Mouse (Mus musculus) embryo, embryonic 10 days (tissue): ENCODE measurements around the gene Fbxl8.

Source experiments
- DNase-seq: peaks from one replicate; pipeline ENCODE4 v3.0.0-alpha.2; 2015; ENCODE audit warnings: low spot score

Fbxl8 gene

DNA sequence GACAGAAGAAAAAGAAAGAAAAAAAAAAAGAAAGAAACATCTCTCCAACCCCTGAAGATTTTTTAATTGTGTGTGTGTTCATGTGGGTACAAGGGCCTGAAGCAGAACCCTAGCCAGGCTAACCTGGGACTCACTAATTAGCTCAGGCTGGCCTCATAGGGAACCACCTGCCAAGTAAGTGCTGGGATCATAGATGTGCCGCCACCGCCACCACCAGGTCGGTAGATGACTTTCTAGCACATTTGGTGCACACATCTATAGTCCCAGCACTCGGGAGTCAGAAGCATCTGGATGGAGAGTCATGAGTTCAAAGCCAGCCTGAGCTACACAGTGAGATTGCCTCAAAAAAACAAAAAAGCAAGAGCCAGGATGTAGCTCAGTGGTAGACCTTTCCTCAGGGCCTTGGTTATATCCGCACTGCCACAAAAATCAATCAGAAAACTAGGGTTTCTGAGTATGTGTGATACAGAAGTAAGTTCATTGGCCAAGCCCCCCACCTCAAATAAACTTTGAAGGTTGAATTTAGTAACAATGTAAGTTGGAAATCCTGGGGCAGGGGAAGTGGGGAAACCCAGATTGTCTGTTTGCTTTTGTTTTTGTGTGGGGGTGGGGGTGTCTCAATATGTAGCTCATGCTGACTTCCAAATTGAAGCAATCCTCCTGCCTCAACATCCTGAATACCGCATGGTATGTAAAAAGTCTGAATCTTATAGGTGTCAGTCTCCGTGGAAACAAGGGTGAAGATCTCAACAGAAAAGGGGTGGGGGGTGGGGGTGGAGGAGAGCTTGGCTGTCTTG lies 6.9 kb upstream of the Fbxl8 start:
- DNase-seq = peak; percentile 3

DNA sequence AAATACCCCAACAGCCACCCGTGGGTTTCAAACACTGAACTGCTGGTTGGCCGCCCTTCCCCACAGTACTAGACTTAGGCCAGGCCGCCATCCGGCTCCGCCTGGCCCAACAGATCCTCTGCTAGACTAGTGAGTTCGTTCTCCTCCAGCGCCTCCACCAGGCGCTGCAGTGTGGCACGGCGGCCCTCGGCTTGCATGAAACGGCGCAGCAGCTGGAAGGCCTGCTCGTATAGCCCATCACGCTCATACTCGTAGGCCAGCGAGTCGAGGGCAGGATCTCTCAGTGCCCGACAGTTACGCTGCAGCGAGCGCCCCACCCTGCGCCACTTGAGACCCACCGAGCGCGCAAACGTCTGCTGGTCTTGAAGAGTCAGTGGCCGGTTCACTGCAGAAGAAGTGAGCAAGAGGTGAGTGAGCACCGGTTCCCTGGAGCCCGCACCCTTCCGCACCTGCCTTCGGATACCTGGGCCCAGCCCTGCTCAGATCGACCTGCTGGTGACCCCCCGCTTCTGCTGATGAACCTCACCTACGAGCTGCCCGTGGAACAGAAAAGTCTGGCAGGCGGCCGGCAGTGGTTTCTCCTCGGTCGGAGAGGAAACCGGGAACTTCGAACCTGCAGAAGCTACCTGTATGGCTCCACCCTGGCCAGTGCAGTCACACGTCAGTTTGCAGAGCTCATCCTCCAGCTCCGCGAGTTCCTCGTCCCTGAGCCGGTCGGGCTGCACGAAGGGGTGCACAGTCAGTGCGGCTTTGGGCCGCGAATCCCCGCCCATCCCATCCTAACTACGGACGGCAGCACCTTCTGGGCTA lies 5.3 kb upstream of the Fbxl8 start:
- DNase-seq = peak; percentile 70

DNA sequence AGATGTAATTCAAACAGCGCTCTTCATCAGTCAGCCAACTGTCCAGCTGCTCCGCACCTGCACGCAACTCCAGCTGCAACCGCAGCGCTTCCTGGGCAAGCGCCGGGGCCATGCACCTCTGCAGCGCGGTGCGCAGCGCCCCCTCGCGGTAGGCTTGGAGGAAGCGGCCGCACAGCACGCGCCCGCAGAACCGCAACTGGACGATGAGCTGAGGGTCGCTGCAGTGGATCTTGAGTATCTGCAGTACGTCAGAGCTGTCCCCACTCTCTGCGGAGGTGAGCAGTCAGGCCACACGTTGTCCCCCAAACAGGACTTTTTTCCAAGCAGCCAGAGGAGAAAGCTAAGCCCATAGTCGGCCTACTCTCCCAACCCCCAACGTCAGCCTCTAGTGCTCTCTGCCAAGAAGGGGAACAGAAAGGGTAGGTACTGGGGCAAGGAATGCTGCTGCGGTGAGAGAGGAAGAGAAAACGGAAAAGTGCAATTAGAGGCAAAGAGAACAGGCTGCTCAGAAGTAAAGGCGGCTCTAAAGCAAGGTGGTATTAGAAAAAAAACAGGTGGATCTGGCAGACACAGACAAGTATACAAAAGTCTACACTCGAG lies 4.6 kb upstream of the Fbxl8 start:
- peak; percentile 91 for DNase-seq

DNA sequence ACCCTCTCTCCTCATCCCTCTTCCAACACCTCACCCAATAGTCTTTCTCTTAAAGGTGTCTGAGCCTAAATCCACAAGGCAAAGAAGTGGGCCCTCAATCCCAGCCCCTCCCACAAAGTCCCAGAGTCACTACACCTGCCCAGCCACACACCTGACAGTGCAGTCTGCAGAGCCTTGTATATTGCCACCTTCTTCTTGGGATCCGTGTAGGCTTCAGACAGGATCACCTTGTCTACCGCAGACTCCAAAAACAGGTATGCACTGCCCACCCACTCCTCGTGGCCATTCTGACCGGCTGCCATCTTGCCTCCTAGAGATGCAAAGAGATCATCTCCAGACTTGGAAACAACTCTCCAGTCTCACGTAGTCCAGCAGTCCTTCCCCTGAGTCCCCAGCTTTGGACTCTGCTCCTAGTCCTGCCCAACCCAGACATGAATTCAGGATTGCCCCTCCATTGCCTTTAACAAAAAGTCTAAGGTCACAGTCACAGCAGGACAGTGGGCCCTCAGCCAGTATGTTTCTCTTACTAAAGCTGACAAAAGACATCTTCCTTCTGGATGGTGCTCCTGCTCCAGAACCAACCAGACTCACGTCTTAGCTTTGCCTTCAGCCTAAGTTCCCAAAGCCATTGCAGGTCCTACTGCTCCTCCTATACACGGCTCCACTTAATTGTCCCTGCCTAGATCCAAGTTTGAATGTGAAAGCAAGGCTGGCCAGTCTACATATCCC lies 3.9 kb upstream of the Fbxl8 start:
- no peak for DNase-seq

DNA sequence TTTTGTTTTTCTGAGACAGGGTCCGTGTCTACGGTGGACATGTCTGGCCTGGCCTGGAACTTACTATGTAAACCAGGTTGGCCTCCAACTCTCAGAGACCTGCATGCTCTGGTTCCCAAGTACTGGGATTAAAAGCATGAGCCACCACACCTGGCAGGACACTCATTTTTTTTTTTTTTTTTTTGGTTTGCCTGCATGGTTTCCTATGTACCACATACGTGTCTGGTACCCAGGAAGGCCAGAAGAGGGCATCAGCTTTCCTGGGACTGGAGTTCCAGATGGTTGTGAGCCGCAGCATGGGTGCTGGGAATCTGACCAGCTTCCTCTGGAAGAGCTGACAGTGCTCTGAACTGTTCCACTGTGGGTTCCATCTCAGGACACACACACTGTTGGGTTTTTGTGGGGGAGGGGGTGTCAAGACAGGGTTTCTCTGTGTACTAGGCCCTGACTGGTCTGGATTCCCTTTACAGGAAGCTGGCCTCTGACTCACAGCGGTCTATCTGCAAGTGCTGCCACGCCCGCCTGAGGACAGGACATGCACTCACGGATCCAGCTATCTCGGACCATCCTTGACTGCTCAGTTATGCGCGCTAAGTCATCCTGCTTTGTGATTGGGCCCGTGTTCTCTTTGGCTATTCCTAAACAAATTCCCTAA lies 3.0 kb upstream of the Fbxl8 start:
- DNase-seq = no peak

DNA sequence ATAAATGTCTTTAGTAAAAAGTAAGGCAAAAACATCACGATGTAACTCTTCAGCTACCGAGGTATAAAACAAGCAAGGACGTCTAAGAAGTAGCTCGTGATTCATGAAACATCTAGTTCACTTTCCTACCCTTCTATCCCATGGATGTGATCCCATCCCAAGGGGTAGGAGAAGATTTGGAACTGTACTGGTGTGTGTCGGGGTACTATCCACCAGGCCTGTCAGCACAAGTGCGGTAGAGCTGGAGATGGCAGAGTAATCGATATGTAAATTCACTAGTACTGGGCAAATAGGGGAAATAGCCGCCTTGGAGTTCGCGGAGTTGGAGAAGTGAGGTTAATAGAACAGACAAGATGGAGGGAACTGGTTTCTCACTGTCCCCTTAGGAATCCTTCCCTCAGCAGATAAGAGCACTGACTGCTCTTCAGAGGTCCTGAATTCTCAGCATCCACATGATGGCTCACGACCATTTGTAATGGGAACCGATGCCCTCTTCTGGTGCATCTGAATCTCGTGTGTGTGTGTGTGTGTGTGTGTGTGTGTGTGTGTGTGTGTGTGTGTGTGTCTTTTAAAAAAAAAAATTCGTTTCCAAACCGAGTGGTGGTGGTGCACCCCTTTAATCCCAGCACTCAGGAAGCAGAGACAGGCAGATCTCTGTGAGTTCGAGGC lies 1.1 kb upstream of the Fbxl8 start:
- no peak for DNase-seq

DNA sequence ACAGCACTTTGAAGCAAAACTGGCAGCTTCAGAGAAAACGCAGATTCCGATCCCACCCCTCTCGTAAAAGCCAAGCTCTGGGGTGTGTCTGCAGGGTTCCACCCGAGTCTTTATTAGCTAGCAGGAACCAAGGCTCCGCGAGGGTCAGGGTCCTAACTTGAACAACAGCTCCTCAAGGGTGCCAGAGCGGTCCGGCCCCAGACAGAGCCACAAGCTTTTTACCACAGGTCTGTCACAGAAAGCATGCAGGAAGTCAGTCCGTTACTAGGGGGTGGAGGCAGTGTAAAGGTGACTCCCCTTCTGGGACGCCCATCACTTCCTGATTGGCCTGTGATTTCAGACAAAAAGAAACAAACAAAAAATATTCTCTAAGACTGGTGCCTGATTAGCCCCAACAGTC lies 680 bp downstream of the Fbxl8 start:
- DNase-seq = no peak

DNA sequence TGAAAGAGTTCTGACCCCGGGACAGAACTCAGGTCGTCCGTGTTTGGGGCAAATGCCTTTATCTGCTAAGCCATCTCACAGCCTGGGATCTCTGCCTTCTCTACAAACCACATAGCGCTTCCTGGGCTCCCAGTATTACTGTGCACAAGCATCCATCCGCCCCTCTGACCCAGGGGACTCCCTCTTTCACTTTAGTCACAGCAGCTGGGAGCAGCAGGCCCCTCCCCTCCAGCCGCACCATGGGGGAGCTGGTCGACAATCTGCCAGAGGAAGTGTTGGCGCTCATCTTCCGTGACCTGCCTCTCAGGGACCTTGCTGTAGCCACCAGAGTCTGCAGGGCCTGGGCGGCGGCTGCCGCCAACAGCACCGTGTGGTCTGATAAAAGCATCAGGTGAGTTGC lies 2.3 kb downstream of the Fbxl8 start:
- no peak for DNase-seq

DNA sequence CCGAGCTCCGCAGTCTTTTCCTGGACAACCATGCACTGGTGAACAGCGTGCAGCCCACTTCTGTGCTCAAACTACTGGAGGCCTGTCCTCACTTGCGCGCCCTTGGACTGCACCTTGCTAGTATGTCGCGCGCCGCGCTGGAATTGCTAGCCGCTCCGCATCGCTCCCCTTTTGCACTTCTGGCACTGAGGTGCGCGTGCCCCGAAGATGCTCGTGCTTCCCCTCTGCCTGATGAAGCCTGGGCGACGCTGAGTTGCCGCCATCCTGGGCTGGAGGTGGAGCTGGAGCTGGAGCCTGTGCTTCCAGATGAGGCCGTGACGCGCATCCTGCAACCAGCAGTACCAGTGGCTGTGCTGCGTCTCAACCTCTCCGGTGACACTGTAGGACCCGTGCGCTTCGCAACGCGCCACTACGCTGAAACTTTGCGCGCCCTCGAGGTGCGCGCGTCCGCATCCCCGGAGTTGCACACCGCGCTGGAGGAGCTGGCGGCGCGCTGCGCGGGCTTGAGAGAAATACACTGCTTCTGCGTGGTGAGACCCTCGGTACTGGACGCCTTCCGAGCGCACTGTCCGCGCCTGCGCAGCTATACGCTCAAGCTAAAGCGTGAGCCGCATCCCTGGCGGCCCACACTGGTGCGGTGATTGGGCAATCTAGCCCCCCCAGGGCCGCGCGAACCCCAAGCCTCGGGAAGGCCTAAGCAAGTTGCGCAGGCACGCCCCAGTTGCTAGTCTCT lies 4.1 kb downstream of the Fbxl8 start:
- DNase-seq = peak; percentile 86

DNA sequence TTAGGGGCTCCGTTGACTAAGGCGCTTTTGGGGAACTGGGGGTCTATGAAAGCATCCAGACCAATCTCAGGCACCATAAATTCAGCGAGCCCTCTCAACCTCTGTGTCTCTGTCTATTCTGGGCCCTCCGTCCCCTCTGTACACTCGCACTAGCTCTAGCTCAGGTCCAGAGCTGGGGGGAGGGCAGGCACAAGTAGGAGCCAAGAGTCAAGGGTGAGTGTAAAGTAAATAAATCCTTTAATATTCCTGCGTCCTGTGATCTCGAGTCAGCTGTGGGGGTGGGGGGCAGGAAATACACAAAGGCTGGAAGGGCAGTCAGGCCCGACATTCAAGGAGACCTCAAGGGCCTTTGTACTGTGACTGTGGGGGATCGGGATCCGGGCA lies 4.6 kb downstream of the Fbxl8 start:
- no peak for DNase-seq

DNA sequence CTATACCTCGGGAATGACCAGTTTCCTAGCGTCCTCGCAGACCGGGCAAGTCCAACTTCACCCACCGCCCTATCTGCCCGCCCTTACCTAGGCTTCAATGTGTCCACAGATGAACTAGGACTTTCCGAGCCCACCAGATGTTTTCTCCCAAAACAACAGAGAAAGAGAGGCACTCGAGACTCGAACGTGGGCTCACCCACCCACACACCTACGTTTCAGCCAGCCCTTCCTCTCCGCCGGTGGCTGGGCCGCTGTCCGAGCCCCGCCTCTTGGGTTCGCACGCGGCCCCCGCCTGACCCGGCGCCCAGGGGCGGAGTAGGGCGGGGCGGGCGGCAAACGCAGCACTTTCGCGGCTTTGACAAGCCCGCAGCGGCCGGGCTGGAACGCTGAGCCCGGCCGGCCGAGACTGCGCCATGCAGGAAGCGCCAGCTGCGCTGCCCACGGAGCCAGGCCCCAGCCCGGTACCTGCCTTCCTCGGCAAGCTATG lies 5.1 kb downstream of the Fbxl8 start, which contains the start of gene Hsf4:
Gene Hsf4 (plus strand): TSS at position 341 of the 487 bp plus-strand sequence.
- DNase-seq = no peak

DNA sequence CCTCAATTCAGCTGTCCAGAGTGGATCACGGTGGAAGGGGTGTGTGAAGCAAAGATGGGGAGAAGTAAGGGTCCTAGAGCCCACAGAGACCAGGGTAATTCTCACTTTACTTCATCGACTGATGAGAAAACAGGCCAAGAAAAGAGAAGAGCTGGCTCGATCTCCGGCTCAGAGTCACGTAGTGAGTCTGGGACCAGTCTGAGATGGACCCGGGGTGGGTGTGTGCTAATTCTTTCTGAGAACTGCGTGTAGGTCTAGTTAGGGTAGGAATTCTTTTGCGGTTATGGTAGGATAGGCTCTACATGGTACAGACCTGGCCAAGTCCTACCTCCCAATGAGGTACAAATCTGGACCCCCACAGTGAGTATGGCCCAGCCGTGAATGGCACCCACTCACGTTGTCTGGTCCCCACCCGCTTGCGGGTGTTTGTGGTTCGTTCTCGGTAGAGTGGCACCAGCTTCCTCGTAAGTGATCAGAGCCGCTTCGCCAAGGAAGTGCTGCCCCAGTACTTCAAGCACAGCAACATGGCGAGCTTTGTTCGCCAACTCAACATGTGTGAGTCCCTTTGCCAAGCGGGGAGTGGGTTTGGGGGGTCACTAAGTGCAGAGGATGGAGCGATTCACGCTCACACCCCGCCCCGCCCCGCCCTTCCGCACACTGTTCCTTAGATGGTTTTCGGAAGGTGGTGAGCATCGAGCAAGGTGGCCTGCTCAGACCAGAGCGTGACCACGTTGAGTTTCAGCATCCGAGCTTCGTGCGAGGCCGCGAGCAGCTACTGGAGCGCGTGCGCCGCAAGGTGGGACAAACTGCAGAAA lies 5.9 kb downstream of the Fbxl8 start:
- no peak for DNase-seq

DNA sequence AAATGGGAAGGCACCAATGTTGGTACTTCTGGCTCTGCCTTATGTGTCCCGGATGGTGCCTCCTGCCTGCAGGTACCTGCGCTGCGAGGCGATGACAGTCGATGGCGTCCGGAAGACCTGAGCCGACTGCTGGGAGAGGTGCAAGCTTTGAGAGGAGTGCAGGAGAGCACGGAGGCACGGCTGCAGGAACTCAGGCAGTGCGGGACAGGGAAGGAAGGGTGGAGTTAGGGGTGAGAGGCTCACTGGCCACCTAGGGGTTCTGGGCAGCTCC lies 6.4 kb downstream of the Fbxl8 start:
- DNase-seq = no peak

DNA sequence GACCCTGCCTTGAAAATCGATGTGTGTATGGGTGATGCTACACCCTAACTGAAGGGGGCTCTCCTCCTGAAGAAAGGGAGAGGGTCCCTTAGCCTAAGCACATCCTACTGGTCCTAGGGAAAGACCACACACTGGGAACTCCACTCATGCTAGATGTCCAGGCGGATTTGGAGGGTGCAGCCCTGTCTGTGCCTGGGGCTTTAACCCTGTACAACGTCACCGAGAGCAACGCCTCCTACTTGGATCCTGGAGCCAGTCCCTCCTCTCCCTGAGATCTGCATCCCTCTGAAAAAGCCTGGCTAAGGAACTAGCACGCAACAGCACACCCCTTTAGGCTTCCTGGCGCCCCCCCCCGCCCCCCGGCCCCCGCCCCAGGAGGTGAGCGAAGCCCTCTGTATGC lies 10.9 kb downstream of the Fbxl8 start:
- no peak for DNase-seq

DNA sequence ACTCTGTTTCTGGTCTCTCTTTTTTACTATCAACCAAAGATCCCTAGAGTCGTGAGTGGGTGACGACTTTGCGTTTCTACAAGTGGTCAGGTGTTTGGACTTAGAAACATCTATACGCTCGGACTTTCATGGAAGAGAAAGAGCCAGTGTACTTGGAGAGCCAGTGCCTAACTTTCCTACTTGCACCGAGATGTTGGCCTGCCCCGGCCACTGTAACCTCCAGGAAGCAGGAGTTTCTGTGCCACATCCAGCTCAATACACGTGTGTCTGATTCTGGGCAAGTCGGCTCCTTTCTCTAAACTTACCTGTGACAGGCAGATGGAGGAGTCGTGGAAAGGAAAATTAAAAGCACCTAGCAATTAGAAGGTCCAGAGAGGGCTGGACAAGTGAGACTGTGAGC lies 11.4 kb downstream of the Fbxl8 start, which contains the start of gene Nol3:
Gene Nol3 (plus strand): TSS at position 301 of the 400 bp plus-strand sequence.
- DNase-seq = no peak

DNA sequence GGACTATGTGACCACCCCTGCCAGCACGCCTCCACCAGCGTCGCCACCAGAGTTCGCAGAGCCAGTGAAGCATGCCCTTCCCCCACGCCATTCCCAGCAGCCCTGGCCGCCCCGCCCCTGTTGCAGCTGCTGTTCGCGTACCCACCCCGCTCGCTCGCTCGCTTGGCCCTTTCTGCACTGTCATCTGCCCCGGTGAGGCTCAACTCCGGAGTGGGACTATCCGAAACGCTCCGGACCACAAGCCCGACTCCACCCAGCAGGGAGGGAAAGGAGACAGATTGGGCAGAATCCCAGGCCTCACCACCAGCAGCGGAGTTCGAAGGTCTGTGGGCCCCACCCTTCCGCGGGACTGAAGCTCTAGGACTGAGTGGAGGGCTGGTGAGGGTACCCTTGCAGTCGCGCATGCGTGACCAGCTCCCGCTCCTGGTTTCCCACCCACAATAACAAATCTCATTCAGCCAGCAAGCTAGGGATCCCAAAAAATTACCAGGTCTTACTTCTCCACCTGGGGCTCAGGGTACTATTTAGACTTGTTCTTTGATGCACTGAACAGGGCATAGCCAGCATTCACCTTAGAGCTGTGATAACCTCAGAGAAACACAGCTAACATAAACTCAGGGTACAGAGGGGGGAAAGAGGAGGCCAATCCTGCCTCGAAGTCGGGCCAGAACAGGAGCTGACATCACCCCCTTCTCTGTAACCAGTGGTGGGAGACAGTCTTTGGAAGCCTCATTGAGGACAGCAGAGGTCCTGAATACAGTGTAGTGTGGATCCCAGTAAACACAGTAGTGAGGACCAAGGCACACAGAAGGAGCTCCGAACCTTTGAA lies 12.1 kb downstream of the Fbxl8 start:
- DNase-seq = peak; percentile 68

DNA sequence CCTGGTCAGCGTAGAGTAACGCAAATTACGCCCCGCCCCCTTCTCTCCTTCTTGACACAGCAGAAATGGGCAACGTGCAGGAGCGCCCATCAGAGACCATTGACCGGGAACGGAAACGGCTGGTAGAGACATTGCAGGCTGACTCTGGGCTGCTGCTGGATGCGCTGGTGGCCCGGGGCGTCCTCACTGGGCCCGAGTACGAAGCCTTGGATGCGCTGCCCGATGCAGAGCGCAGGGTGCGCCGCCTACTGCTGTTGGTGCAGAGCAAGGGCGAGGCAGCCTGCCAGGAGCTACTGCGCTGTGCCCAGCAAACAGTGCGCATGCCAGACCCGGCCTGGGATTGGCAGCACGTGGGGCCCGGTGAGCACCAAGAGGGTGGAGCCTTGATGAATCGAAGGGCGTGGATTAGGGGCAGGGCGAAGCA lies 14.5 kb downstream of the Fbxl8 start:
- no peak for DNase-seq

DNA sequence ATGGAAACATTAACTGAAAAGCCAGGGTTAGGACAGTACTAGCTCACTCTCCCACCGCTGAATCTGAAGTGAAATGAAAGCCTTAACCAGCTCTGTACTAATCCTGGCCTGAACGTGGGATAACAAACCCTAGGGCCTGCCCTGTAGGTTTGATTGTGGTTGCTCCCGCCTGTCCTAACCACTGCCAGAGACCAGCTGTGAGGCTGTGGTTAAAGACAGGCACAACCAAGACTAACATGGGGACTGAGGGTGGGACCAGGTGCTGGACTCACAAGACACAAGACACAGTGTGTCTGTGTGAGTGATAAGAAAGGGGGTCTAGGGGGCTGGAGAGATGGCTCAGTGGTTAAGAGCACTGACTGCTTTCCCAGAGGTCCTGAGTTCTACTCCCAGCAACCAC lies 16.1 kb downstream of the Fbxl8 start:
- DNase-seq = no peak

DNA sequence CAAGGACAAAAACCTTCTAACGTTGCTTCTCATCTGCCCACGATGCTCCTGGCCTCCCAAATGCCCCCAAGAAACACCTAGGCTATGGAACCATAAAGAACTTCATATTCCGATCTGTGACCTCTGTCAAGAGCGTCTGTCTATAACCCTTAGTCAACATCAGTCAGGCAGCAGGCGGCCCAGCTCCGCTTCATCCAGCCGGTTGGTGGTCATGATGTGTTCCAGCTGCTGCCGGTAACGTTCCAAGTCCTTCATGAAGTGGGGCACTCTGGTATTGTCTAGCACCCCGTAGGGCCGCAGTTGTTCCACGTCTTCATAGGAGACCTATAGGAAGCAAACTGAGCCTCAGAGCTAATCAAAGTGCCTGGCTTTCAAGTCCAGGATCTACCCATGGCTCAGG lies 17.4 kb downstream of the Fbxl8 start:
- DNase-seq = no peak
